Mouse (Mus musculus): ENCODE data around the gene Apol9b. TPM values are rescaled to one million over a fixed set of nuclear protein-coding genes. Genes with fewer than 3 reads are reported as not detected.
"Not testable (repeated sequence)": the region's sequence is repeated elsewhere in the genome, so short reads cannot be mapped to it uniquely, and the experiment has no call there.

The Apol9b gene
- polyA plus RNA-seq, 1 experiment from 2014 or later: 0.41 TPM

- 7% methylated on average over 3 of the region's 3 CpGs for WGBS
- not testable (repeated sequence) for H3K4me3 ChIP-seq (replicated peaks); ATAC-seq (ENCODE audit: insufficient number of reproducible peaks, low FRiP score, low TSS enrichment, low read depth); H3K27ac ChIP-seq (replicated peaks); H3K4me2 ChIP-seq (replicated peaks); H3K27me3 ChIP-seq; H3K9me3 ChIP-seq (replicated peaks); H3K36me3 ChIP-seq; H3K9ac ChIP-seq; H3K4me1 ChIP-seq
These were observed 1.7 kb upstream of the Apol9b start for GRCm38 (mm10) chr15:77727139-77727538.

- not testable (repeated sequence) for H3K27ac ChIP-seq (replicated peaks); H3K4me3 ChIP-seq (replicated peaks); H3K27me3 ChIP-seq; H3K36me3 ChIP-seq; ATAC-seq (ENCODE audit: insufficient number of reproducible peaks, low FRiP score, low TSS enrichment, low read depth); H3K4me2 ChIP-seq (replicated peaks); H3K4me1 ChIP-seq; H3K9me3 ChIP-seq (replicated peaks); H3K9ac ChIP-seq
- 78% methylated on average over 3 of the region's 3 CpGs for WGBS
These were observed 1.1 kb upstream of the Apol9b start for GRCm38 (mm10) chr15:77727745-77728144.

- 85% methylated on average over 5 of the region's 5 CpGs for WGBS
- no peak overlapping the region for H3K9ac ChIP-seq
These were observed 2.8 kb downstream of the Apol9b start for GRCm38 (mm10) chr15:77731605-77732004.

GRCm38 (mm10) chr15:77732851-77733250 is 4.0 kb downstream of the Apol9b start:
- H3K9ac ChIP-seq, H3K27me3 ChIP-seq: not testable (repeated sequence)

More at GRCm38 (mm10) chr15:77731605-77732004, 2.8 kb downstream of the Apol9b start:
- Histone ChIP-seq H3K4me3 (replicated peaks) (no peak overlapping the region), H3K4me2 (replicated peaks) (no peak overlapping the region), H3K27ac (replicated peaks) (no peak overlapping the region), H3K9me3 (replicated peaks) (no peaks in the 10 kb centered on the region), H3K27me3 (no peaks in the 10 kb centered on the region), H3K36me3 (no peaks in the 10 kb centered on the region), H3K4me1 (no peaks in the 10 kb centered on the region)
- ATAC-seq (ENCODE audit: insufficient number of reproducible peaks, low FRiP score, low TSS enrichment, low read depth): no peak

GRCm38 (mm10) chr15:77733380-77733779 is 4.5 kb downstream of the Apol9b start:
- H3K4me3 ChIP-seq (replicated peaks); ATAC-seq (ENCODE audit: insufficient number of reproducible peaks, low FRiP score, low TSS enrichment, low read depth); H3K27ac ChIP-seq (replicated peaks); H3K36me3 ChIP-seq; H3K4me2 ChIP-seq (replicated peaks); H3K27me3 ChIP-seq; H3K4me1 ChIP-seq; H3K9ac ChIP-seq; H3K9me3 ChIP-seq (replicated peaks): not testable (repeated sequence)
- WGBS: 73% methylated on average over 8 of the region's 8 CpGs

More at GRCm38 (mm10) chr15:77732851-77733250, 4.0 kb downstream of the Apol9b start:
- not testable (repeated sequence) for H3K27ac ChIP-seq (replicated peaks); H3K4me3 ChIP-seq (replicated peaks); H3K4me1 ChIP-seq; H3K4me2 ChIP-seq (replicated peaks); H3K36me3 ChIP-seq; ATAC-seq (ENCODE audit: insufficient number of reproducible peaks, low FRiP score, low TSS enrichment, low read depth); H3K9me3 ChIP-seq (replicated peaks)
- WGBS: 69% methylated on average over 10 of the region's 10 CpGs

GRCm38 (mm10) chr15:77733903-77734302 is 5.1 kb downstream of the Apol9b start:
- not testable (repeated sequence) for H3K4me2 ChIP-seq (replicated peaks); H3K36me3 ChIP-seq; H3K4me3 ChIP-seq (replicated peaks); ATAC-seq (ENCODE audit: insufficient number of reproducible peaks, low FRiP score, low TSS enrichment, low read depth); H3K27me3 ChIP-seq; H3K9ac ChIP-seq; H3K27ac ChIP-seq (replicated peaks); H3K4me1 ChIP-seq; H3K9me3 ChIP-seq (replicated peaks)
- WGBS: 61% methylated on average over 4 of the region's 4 CpGs

- Histone ChIP-seq H3K9me3 (replicated peaks) (no peaks in the 10 kb centered on the region), H3K4me3 (replicated peaks) (no peak overlapping the region), H3K4me1 (no peaks in the 10 kb centered on the region), H3K36me3 (no peaks in the 10 kb centered on the region), H3K27me3 (no peaks in the 10 kb centered on the region), H3K27ac (replicated peaks) (no peak overlapping the region), H3K9ac (no peak overlapping the region), H3K4me2 (replicated peaks) (no peak overlapping the region)
- WGBS: 70% methylated on average over 9 of the region's 9 CpGs
- no peak for ATAC-seq (ENCODE audit: insufficient number of reproducible peaks, low FRiP score, low TSS enrichment, low read depth)
These were observed 11.9 kb downstream of the Apol9b start for GRCm38 (mm10) chr15:77740511-77741297.

- not testable (repeated sequence) for H3K4me2 ChIP-seq (replicated peaks); H3K9me3 ChIP-seq (replicated peaks); ATAC-seq (ENCODE audit: insufficient number of reproducible peaks, low FRiP score, low TSS enrichment, low read depth); H3K4me1 ChIP-seq; H3K4me3 ChIP-seq (replicated peaks); H3K27me3 ChIP-seq; H3K27ac ChIP-seq (replicated peaks); H3K9ac ChIP-seq; H3K36me3 ChIP-seq
- WGBS: 89% methylated on average over 6 of the region's 6 CpGs
These were observed 12.7 kb downstream of the Apol9b start for GRCm38 (mm10) chr15:77741556-77741955.

- Histone ChIP-seq H3K9me3 (replicated peaks) (no peaks in the 10 kb centered on the region), H3K4me1 (no peaks in the 10 kb centered on the region), H3K27ac (replicated peaks) (no peak overlapping the region), H3K9ac (no peak overlapping the region), H3K4me2 (replicated peaks) (no peak overlapping the region), H3K27me3 (no peaks in the 10 kb centered on the region), H3K36me3 (no peaks in the 10 kb centered on the region), H3K4me3 (replicated peaks) (no peak overlapping the region)
- WGBS: 56% methylated on average over 5 of the region's 5 CpGs
- ATAC-seq (ENCODE audit: insufficient number of reproducible peaks, low FRiP score, low TSS enrichment, low read depth): no peak
These were observed 15.8 kb downstream of the Apol9b start for GRCm38 (mm10) chr15:77744632-77745031.

- no peak overlapping the region for H3K9ac ChIP-seq
- no peaks in the 10 kb centered on the region for H3K9me3 ChIP-seq (replicated peaks)
- ATAC-seq (ENCODE audit: insufficient number of reproducible peaks, low FRiP score, low TSS enrichment, low read depth): no peak
- H3K4me1 ChIP-seq: no peaks in the 10 kb centered on the region
- no peak overlapping the region for H3K27ac ChIP-seq (replicated peaks)
- H3K4me2 ChIP-seq (replicated peaks): no peak overlapping the region
- no peaks in the 10 kb centered on the region for H3K27me3 ChIP-seq
- no peak overlapping the region for H3K4me3 ChIP-seq (replicated peaks)
- H3K36me3 ChIP-seq: no peaks in the 10 kb centered on the region
These were observed 16.2 kb downstream of the Apol9b start for GRCm38 (mm10) chr15:77745081-77745480.

GRCm38 (mm10) chr15:77746326-77746725 is 17.5 kb downstream of the Apol9b start:
- Histone ChIP-seq H3K36me3 (no peaks in the 10 kb centered on the region), H3K4me1 (no peaks in the 10 kb centered on the region), H3K9me3 (replicated peaks) (no peaks in the 10 kb centered on the region), H3K4me2 (replicated peaks) (no peak overlapping the region), H3K4me3 (replicated peaks) (no peak overlapping the region), H3K27ac (replicated peaks) (no peak overlapping the region), H3K27me3 (no peaks in the 10 kb centered on the region), H3K9ac (no peak overlapping the region)
- no peak for ATAC-seq (ENCODE audit: insufficient number of reproducible peaks, low FRiP score, low TSS enrichment, low read depth)
- WGBS: 71% methylated on average over 1 of the region's 1 CpGs

GRCm38 (mm10) chr15:77748414-77748813 is 19.6 kb downstream of the Apol9b start:
- Histone ChIP-seq H3K27me3 (no peaks in the 10 kb centered on the region), H3K27ac (replicated peaks) (no peak overlapping the region), H3K9me3 (replicated peaks) (no peaks in the 10 kb centered on the region), H3K4me3 (replicated peaks) (no peak overlapping the region), H3K9ac (no peak overlapping the region), H3K36me3 (no peaks in the 10 kb centered on the region), H3K4me2 (replicated peaks) (no peak overlapping the region), H3K4me1 (no peaks in the 10 kb centered on the region)
- WGBS: 87% methylated on average over 3 of the region's 3 CpGs
- ATAC-seq (ENCODE audit: insufficient number of reproducible peaks, low FRiP score, low TSS enrichment, low read depth): no peak

Data from embryonic facial prominence, embryonic 15.5 days (tissue).